Mouse (Mus musculus): ENCODE data around the gene Lonrf2. TPM values are rescaled to one million over a fixed set of nuclear protein-coding genes. Genes with fewer than 3 reads are reported as not detected.

Lonrf2 gene
- total and polyA plus RNA-seq, 3 experiments = not detected

DNA sequence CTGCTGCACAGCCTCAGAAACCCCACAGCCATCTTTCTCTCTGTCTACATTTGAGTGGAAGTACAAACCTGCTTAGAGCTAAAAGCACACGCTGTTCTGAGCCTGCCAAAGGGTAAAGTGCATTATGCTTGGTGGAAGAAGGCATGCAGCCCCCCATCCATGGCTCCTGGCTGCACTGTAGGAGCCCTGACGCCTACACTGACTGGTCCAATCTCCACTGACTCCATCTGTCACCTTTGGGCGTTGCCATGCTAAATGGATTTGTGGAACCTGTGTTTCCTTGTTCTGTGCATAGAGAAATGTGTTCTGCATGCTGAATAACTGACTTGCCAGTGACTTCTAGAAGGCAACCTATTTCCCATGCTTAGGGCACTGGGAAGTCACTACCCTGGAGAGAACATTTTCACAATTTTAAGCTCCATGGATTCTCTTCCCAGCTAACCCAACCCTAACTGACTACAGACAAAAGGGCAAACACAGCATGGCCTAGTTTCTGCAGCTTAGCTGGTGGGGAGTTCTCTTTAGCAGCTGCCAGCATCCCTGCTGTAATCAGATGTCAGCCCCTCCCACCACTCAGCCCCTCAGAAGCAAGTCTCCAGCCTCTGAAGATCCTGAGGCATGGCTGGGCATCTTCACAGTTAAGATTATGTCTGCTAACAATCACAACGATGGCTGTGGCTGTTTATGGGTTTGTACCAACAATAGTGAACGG, 40.3 kb upstream of the Lonrf2 start:
- no peak for TF ChIP-seq MAZ (IDR thresholded peaks at IDR 0.05; ENCODE audit: low read depth, low read length)
- TF ChIP-seq E2F4 (IDR thresholded peaks at IDR 0.05; ENCODE audit: insufficient replicate concordance, low read depth, low read length) = no peak
- no peak for TF ChIP-seq POLR2AphosphoS2 (IDR thresholded peaks at IDR 0.05; ENCODE audit: low read depth, low read length)
- no peak for TF ChIP-seq TCF12 (IDR thresholded peaks at IDR 0.05; ENCODE audit: low read depth, low read length)
- TF ChIP-seq ZMIZ1 (IDR thresholded peaks at IDR 0.05; ENCODE audit: low read depth, low read length) = no peak
- no peak for TF ChIP-seq CHD2 (IDR thresholded peaks at IDR 0.05; ENCODE audit: low read length)
- no peak for TF ChIP-seq KAT2A (IDR thresholded peaks at IDR 0.05; ENCODE audit: insufficient replicate concordance, low read length)
- no peak for TF ChIP-seq JUN (IDR thresholded peaks at IDR 0.05; ENCODE audit: insufficient read depth, low read depth, low read length)
- no peak for TF ChIP-seq BHLHE40 (IDR thresholded peaks at IDR 0.05; ENCODE audit: low read depth, low read length)
- TF ChIP-seq SIN3A (IDR thresholded peaks at IDR 0.05; ENCODE audit: low read length) = no peak
- TF ChIP-seq HCFC1 (IDR thresholded peaks at IDR 0.05; ENCODE audit: low read depth, low read length) = no peak
- TF ChIP-seq UBTF (IDR thresholded peaks at IDR 0.05; ENCODE audit: low read depth, low read length) = no peak
- in situ Hi-C loops (cut with MboI; ENCODE audit: low pct_ligation_motif_present, low pct_unique_long_range_greater_than_20kb, low sequenced_read_pairs) (no loop called here), dilution Hi-C loops (cut with MboI; ENCODE audit: extremely low pct_ligation_motif_present, extremely low pct_unique_long_range_greater_than_20kb, low sequenced_read_pairs) (no loop called here)
- no peaks in the 10 kb centered on the region for H3K27me3 ChIP-seq (replicated peaks)
- no peaks in the 10 kb centered on the region for H3K79me2 ChIP-seq (replicated peaks; ENCODE audit: control insufficient read depth, extremely low read depth, insufficient read depth, poor library complexity, severe bottlenecking)
- no peak overlapping the region for H3K4me2 ChIP-seq (ENCODE audit: insufficient read depth, low read depth, poor library complexity, severe bottlenecking)
- no peak for DNase-seq (ENCODE audit: extremely low read depth)
- H3K9me3 ChIP-seq (replicated peaks; ENCODE audit: low read length) = no peaks in the 10 kb centered on the region
- no peak overlapping the region for H3K4me3 ChIP-seq (replicated peaks in 1 of 3; ENCODE audit: low read depth in 2 of 3, low read length in 2 of 3, poor library complexity in 1 of 3)
- H3K27ac ChIP-seq (ENCODE audit: insufficient read depth, low read depth) = no peak overlapping the region
- no peaks in the 10 kb centered on the region for H3K4me1 ChIP-seq (ENCODE audit: control insufficient read depth in 1 of 2, insufficient read depth in 2 of 2)
- peaks cover 0 to 36% of the 10 kb centered on the region in 2 experiments for H3K36me3 ChIP-seq (replicated peaks in 1 of 2; ENCODE audit: control insufficient read depth in 1 of 2, insufficient read depth in 1 of 2, low read length in 1 of 2)
- H3K9ac ChIP-seq (ENCODE audit: insufficient read depth, low read depth) = no peak overlapping the region

DNA sequence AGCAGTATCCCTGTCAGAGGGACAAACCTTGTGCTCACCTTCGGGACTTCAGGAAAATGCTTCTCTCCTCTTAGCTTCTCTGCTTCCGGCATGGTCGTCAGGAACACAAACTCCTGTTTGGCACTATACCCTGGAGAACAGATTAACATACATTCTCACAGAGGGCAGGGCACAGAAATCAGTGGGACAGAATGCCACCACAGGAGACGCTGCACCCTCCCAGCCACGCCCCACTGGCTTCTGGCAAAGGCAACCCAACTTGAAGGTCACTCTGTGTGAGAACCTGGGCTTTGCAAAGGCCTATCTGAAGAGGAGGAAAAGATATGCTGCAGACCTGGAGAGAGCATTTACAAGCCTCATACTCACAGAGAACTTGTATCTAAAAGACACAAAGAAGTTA, 37.4 kb upstream of the Lonrf2 start:
- peaks cover 0 to 49% of the 10 kb centered on the region in 2 experiments for H3K36me3 ChIP-seq (replicated peaks in 1 of 2; ENCODE audit: control insufficient read depth in 1 of 2, insufficient read depth in 1 of 2, low read length in 1 of 2)
- H3K9ac ChIP-seq (ENCODE audit: insufficient read depth, low read depth) = no peak overlapping the region
- in situ Hi-C loops (cut with MboI; ENCODE audit: low pct_ligation_motif_present, low pct_unique_long_range_greater_than_20kb, low sequenced_read_pairs) = no loop called here
- dilution Hi-C loops (cut with MboI; ENCODE audit: extremely low pct_ligation_motif_present, extremely low pct_unique_long_range_greater_than_20kb, low sequenced_read_pairs) = no loop called here
- TF ChIP-seq TCF12 (IDR thresholded peaks at IDR 0.05; ENCODE audit: low read depth, low read length) (no peak), EP300 (IDR thresholded peaks at IDR 0.05; ENCODE audit: low read length) (no peak), POLR2AphosphoS2 (IDR thresholded peaks at IDR 0.05; ENCODE audit: low read depth, low read length) (no peak), ZMIZ1 (IDR thresholded peaks at IDR 0.05; ENCODE audit: low read depth, low read length) (no peak), CHD2 (IDR thresholded peaks at IDR 0.05; ENCODE audit: low read length) (no peak), TBP (conservative IDR thresholded peaks at IDR 0.05; ENCODE audit: low read depth, low read length) (no peak), ZC3H11A (IDR thresholded peaks at IDR 0.05; ENCODE audit: low read depth, low read length) (no peak), PAX5 (IDR thresholded peaks at IDR 0.05; ENCODE audit: low read length) (no peak), SIN3A (IDR thresholded peaks at IDR 0.05; ENCODE audit: low read length) (no peak), ZKSCAN1 (IDR thresholded peaks at IDR 0.05; ENCODE audit: borderline replicate concordance, low read depth, low read length) (no peak), CHD1 (IDR thresholded peaks at IDR 0.05; ENCODE audit: low read depth, low read length) (no peak), JUN (IDR thresholded peaks at IDR 0.05; ENCODE audit: insufficient read depth, low read depth, low read length) (no peak), KAT2A (IDR thresholded peaks at IDR 0.05; ENCODE audit: insufficient replicate concordance, low read length) (no peak)
- H3K9me3 ChIP-seq (replicated peaks; ENCODE audit: low read length) = no peaks in the 10 kb centered on the region
- no peak for DNase-seq (ENCODE audit: extremely low read depth)
- H3K27me3 ChIP-seq (replicated peaks) = no peaks in the 10 kb centered on the region
- no peak overlapping the region for H3K4me3 ChIP-seq (replicated peaks in 1 of 3; ENCODE audit: low read depth in 2 of 3, low read length in 2 of 3, poor library complexity in 1 of 3)
- H3K27ac ChIP-seq (ENCODE audit: insufficient read depth, low read depth) = no peak overlapping the region
- H3K4me1 ChIP-seq (ENCODE audit: control insufficient read depth in 1 of 2, insufficient read depth in 2 of 2) = no peaks in the 10 kb centered on the region
- no peaks in the 10 kb centered on the region for H3K79me2 ChIP-seq (replicated peaks; ENCODE audit: control insufficient read depth, extremely low read depth, insufficient read depth, poor library complexity, severe bottlenecking)
- H3K4me2 ChIP-seq (ENCODE audit: insufficient read depth, low read depth, poor library complexity, severe bottlenecking) = no peak overlapping the region
